Mouse (Mus musculus) ES-E14 (cell line): ENCODE data around the gene Gpr37l1.

Experiments
- MAFK ChIP-seq: IDR thresholded peaks from 2 replicates; pipeline ENCODE4 v1.6.1; 2014; ENCODE audit warnings: mild to moderate bottlenecking, low read depth, low read length, inconsistent platforms; ENCODE audit not compliant: insufficient read depth
- ZC3H11A ChIP-seq: IDR thresholded peaks from 2 replicates; pipeline ENCODE4 v1.6.1; 2012; ENCODE audit warnings: low read depth, mild to moderate bottlenecking, inconsistent platforms, low read length, borderline replicate concordance

- no peak for TF ChIP-seq ZC3H11A
- no peak for TF ChIP-seq MAFK
Measured at GRCm38 (mm10) chr1:135124573-135125363, 42.7 kb downstream of the Gpr37l1 start.
